Mouse (Mus musculus) myocyte (in vitro differentiated cells): ENCODE measurements around the gene Stum. TPM values are rescaled to one million over a fixed set of nuclear protein-coding genes. Genes with fewer than 3 reads are reported as not detected.

Source experiments
- H3K27me3 ChIP-seq: one replicate; pipeline ENCODE4 v1.6.1; 2011; ENCODE audit not compliant: control insufficient read depth, insufficient read depth, insufficient read length
- H3K36me3 ChIP-seq: one replicate; pipeline ENCODE4 v1.6.1; 2011; ENCODE audit not compliant: control insufficient read depth, insufficient read depth
- H3K4me2 ChIP-seq: one replicate; pipeline ENCODE4 v1.6.1; 2011; ENCODE audit warnings: low read depth, control low read depth
- H3K4me3 ChIP-seq: one replicate; pipeline ENCODE4 v1.5.1; 2011; ENCODE audit warnings: mild to moderate bottlenecking, control low read depth, moderate library complexity
- H3K79me2 ChIP-seq: one replicate; pipeline ENCODE4 v1.6.1; 2011; ENCODE audit not compliant: control insufficient read depth, insufficient read depth
- H3ac ChIP-seq: one replicate; pipeline ENCODE4 v1.6.1; 2011; ENCODE audit not compliant: control insufficient read depth, insufficient read length
- CEBPB ChIP-seq: IDR thresholded peaks from 2 replicates; pipeline ENCODE4 v1.6.1; 2011; ENCODE audit warnings: mild to moderate bottlenecking, moderate library complexity; ENCODE audit not compliant: poor library complexity, insufficient read depth, severe bottlenecking
- E2F4 ChIP-seq: IDR thresholded peaks from one replicate; pipeline ENCODE4 v1.6.1; 2011; ENCODE audit warnings: mild to moderate bottlenecking, control low read depth, moderate library complexity; ENCODE audit not compliant: insufficient read depth
- MAX ChIP-seq: IDR thresholded peaks from one replicate; pipeline ENCODE4 v1.6.1; 2011; ENCODE audit warnings: low read depth, mild to moderate bottlenecking, control low read depth
- MYOD1 ChIP-seq, 3 experiments: IDR thresholded peaks; one replicate each; pipeline ENCODE4 v1.6.1; 2011; ENCODE audit warnings: control low read depth in 2 of 3, low read depth in 2 of 3, mild to moderate bottlenecking in 2 of 3, moderate library complexity in 1 of 3; ENCODE audit not compliant: insufficient read length in 2 of 3, control insufficient read depth in 1 of 3
- MYOG ChIP-seq, 3 experiments: IDR thresholded peaks; one replicate each; pipeline ENCODE4 v1.6.1; 2011; ENCODE audit warnings: control low read depth in 2 of 3, low read depth in 2 of 3, mild to moderate bottlenecking in 2 of 3; ENCODE audit not compliant: insufficient read length in 2 of 3, control insufficient read depth in 1 of 3, insufficient read depth in 1 of 3
- POLR2A ChIP-seq: IDR thresholded peaks from one replicate; pipeline ENCODE4 v1.6.1; 2011; ENCODE audit warnings: low read depth, mild to moderate bottlenecking, control low read depth, moderate library complexity; ENCODE audit not compliant: insufficient read length
- POLR2AphosphoS2 ChIP-seq: IDR thresholded peaks from one replicate; pipeline ENCODE4 v1.6.1; 2011; ENCODE audit warnings: low read depth, control low read depth; ENCODE audit not compliant: insufficient read length
- REST ChIP-seq: IDR thresholded peaks from one replicate; pipeline ENCODE4 v1.6.1; 2011; ENCODE audit warnings: mild to moderate bottlenecking, control low read depth, moderate library complexity; ENCODE audit not compliant: insufficient read depth, insufficient read length
- SRF ChIP-seq: IDR thresholded peaks from one replicate; pipeline ENCODE4 v1.6.1; 2011; ENCODE audit warnings: low read depth; ENCODE audit not compliant: control insufficient read depth, insufficient read length
- TCF12 ChIP-seq: IDR thresholded peaks from one replicate; pipeline ENCODE4 v1.6.1; 2011; ENCODE audit warnings: mild to moderate bottlenecking, control low read depth; ENCODE audit not compliant: poor library complexity, insufficient read depth, severe bottlenecking
- TCF3 ChIP-seq: IDR thresholded peaks from one replicate; pipeline ENCODE4 v1.6.1; 2011; ENCODE audit warnings: low read depth, control low read depth; ENCODE audit not compliant: insufficient read length
- USF1 ChIP-seq: IDR thresholded peaks from one replicate; pipeline ENCODE4 v1.6.1; 2011; ENCODE audit warnings: low read depth, mild to moderate bottlenecking, control low read depth, moderate library complexity
- polyA plus RNA-seq: library from polyadenylated mRNA; unstranded; fragments of >200 nt; fragmentation: generic; extraction: Trizol; gene quantifications from one replicate; pipeline ENCODE4 v1.2.1, GENCODE M21; 2012; ENCODE audit warnings: missing spikeins

Stum gene
- polyA plus RNA-seq, 1 experiment: 0.28 TPM

- H3K79me2 ChIP-seq: no peaks in the 10 kb centered on the region
- peaks cover 83% of the 10 kb centered on the region for H3K27me3 ChIP-seq
- TF ChIP-seq POLR2AphosphoS2 (no peak), TCF12 (no peak), SRF (no peak), REST (no peak), USF1 (no peak), MAX (no peak), MYOG (IDR thresholded peaks at IDR 0.05; ENCODE audit: control insufficient read depth in 1 of 3, insufficient read depth in 1 of 3, insufficient read length in 2 of 3, low read depth in 2 of 3) (no peak), CEBPB (no peak), MYOD1 (IDR thresholded peaks at IDR 0.05; ENCODE audit: control insufficient read depth in 1 of 3, insufficient read length in 2 of 3, low read depth in 2 of 3) (no peak), POLR2A (no peak)
Observed at GRCm38 (mm10) chr1:180444411-180444810, 38.9 kb downstream of the Stum start.

GRCm38 (mm10) chr1:180439496-180439895 is 43.8 kb downstream of the Stum start:
- no peaks in the 10 kb centered on the region for H3K36me3 ChIP-seq
- H3K4me2 ChIP-seq: no peak overlapping the region
- no peak overlapping the region for H3K4me3 ChIP-seq
- no peak overlapping the region for H3ac ChIP-seq
- peaks cover 76% of the 10 kb centered on the region for H3K27me3 ChIP-seq
- no peaks in the 10 kb centered on the region for H3K79me2 ChIP-seq
- TF ChIP-seq USF1 (no peak), TCF3 (no peak), TCF12 (no peak), POLR2AphosphoS2 (no peak), POLR2A (no peak), MYOD1 (IDR thresholded peaks at IDR 0.05; ENCODE audit: control insufficient read depth in 1 of 3, insufficient read length in 2 of 3, low read depth in 2 of 3) (no peak), CEBPB (no peak), MYOG (IDR thresholded peaks at IDR 0.05; ENCODE audit: control insufficient read depth in 1 of 3, insufficient read depth in 1 of 3, insufficient read length in 2 of 3, low read depth in 2 of 3) (no peak), REST (no peak), SRF (no peak), MAX (no peak), E2F4 (no peak)

More at GRCm38 (mm10) chr1:180444411-180444810, 38.9 kb downstream of the Stum start:
- Histone ChIP-seq H3K4me2 (no peak overlapping the region), H3K4me3 (no peak overlapping the region), H3ac (no peak overlapping the region), H3K36me3 (no peaks in the 10 kb centered on the region)

GRCm38 (mm10) chr1:180434925-180435324 is 48.4 kb downstream of the Stum start:
- Histone ChIP-seq H3K79me2 (no peaks in the 10 kb centered on the region), H3K36me3 (no peaks in the 10 kb centered on the region), H3K4me3 (no peak overlapping the region), H3K27me3 (peaks cover 44% of the 10 kb centered on the region), H3K4me2 (no peak overlapping the region), H3ac (no peak overlapping the region)
- no peak for TF ChIP-seq USF1

- no peak overlapping the region for H3K4me3 ChIP-seq
Observed at GRCm38 (mm10) chr1:180433796-180434566, 49.3 kb downstream of the Stum start.

GRCm38 (mm10) chr1:180433098-180433538 is 50.2 kb downstream of the Stum start:
- Histone ChIP-seq H3K27me3 (peaks cover 36% of the 10 kb centered on the region), H3K4me3 (no peak overlapping the region), H3K36me3 (no peaks in the 10 kb centered on the region)

More at GRCm38 (mm10) chr1:180433796-180434566, 49.3 kb downstream of the Stum start:
- peaks cover 41% of the 10 kb centered on the region for H3K27me3 ChIP-seq
- TF ChIP-seq MYOD1 (IDR thresholded peaks at IDR 0.05; ENCODE audit: control insufficient read depth in 1 of 3, insufficient read length in 2 of 3, low read depth in 2 of 3) (peak in 1 of 3 experiments; percentile 27), MYOG (IDR thresholded peaks at IDR 0.05; ENCODE audit: control insufficient read depth in 1 of 3, insufficient read depth in 1 of 3, insufficient read length in 2 of 3, low read depth in 2 of 3) (peak in 1 of 3 experiments; percentile 37), MAX (no peak), USF1 (no peak), TCF12 (no peak), POLR2A (no peak)
- no peaks in the 10 kb centered on the region for H3K36me3 ChIP-seq
- no peaks in the 10 kb centered on the region for H3K79me2 ChIP-seq
- H3K4me2 ChIP-seq: no peak overlapping the region
- H3ac ChIP-seq: no peak overlapping the region

More at GRCm38 (mm10) chr1:180433098-180433538, 50.2 kb downstream of the Stum start:
- Histone ChIP-seq H3ac (no peak overlapping the region), H3K4me2 (peak overlapping the region; percentile 12), H3K79me2 (no peaks in the 10 kb centered on the region)
- no peak for TF ChIP-seq REST
- TF ChIP-seq POLR2AphosphoS2: no peak
- no peak for TF ChIP-seq TCF12
- no peak for TF ChIP-seq MYOG (IDR thresholded peaks at IDR 0.05; ENCODE audit: control insufficient read depth in 1 of 3, insufficient read depth in 1 of 3, insufficient read length in 2 of 3, low read depth in 2 of 3)
- TF ChIP-seq MYOD1 (IDR thresholded peaks at IDR 0.05; ENCODE audit: control insufficient read depth in 1 of 3, insufficient read length in 2 of 3, low read depth in 2 of 3): no peak
- TF ChIP-seq USF1: no peak
- no peak for TF ChIP-seq POLR2A
- TF ChIP-seq CEBPB: no peak
- TF ChIP-seq E2F4: no peak
- TF ChIP-seq TCF3: no peak
- no peak for TF ChIP-seq SRF
- TF ChIP-seq MAX: no peak
